In genomic region chr5:20881915-20882800, GRCm38 (mm10) we compare ENCODE assay signal across 8 mouse cellular contexts. TPM values are rescaled to one million over a fixed set of nuclear protein-coding genes. Genes with fewer than 3 reads are reported as not detected.
DNase-seq lines count a peak whose midpoint lies in the region; ATAC-seq lines count a peak whose summit lies in the region.

TSS of gene Phtf2 (minus strand) at chr5:20882124.
TSS of gene Tmem60 (plus strand) at chr5:20882191.

- DNase-seq in adipocyte (ENCODE audit: low spot score), result peak; percentile 99
- peak; percentile 96 for DNase-seq in embryo, embryonic 10 days (ENCODE audit: low spot score)
- peak; percentile 98 for DNase-seq in gastrocnemius, postnatal 10 days
- DNase-seq in induced T-regulatory cell, adult 2 months (ENCODE audit: low read depth), result peak; percentile 99
- DNase-seq in left cerebral cortex, adult 9 months (ENCODE audit: low spot score in 2 of 2), result peak; percentile 96 to 99
- DNase-seq in right cerebral cortex, postnatal 14 days, result peak; percentile 98
- peak; percentile 98 to 99 for DNase-seq in urinary bladder, postnatal 36 days (ENCODE audit: low spot score in 2 of 2)

- peak; percentile 82 for ATAC-seq in megakaryocyte progenitor cell, adult 5-6 weeks (replicated peaks; ENCODE audit: poor library complexity)

RNA-seq across cellular contexts. Expression of gene Phtf2, which starts in this region (rescaled TPM):
- 10 to 100 TPM; 90.6 to 98.6 TPM for total RNA-seq in gastrocnemius, postnatal 10 days (2021)
- total RNA-seq in megakaryocyte progenitor cell, adult 5-6 weeks (2015), result 9.7 and 15.2 TPM in 2 replicates
- 10.0 and 23.0 TPM in 2 replicates for total RNA-seq in megakaryocyte progenitor cell, adult 5-6 weeks (2017)

RNA-seq across cellular contexts. Expression of gene Tmem60, which starts in this region (rescaled TPM):
- 10 to 100 TPM; 17.9 to 20.0 TPM for total RNA-seq in gastrocnemius, postnatal 10 days (2021)
- total RNA-seq in megakaryocyte progenitor cell, adult 5-6 weeks (2015), result 29.5 and 34.9 TPM in 2 replicates
- 12.6 and 14.0 TPM in 2 replicates for total RNA-seq in megakaryocyte progenitor cell, adult 5-6 weeks (2017)

Comparison
In these comparisons a context has a peak if more than half of its experiments do, and no peak if none do; other contexts are left out.
1. Peak in every context shown above with its lines: DNase-seq and ATAC-seq.